Mouse (Mus musculus): Measurements from ENCODE around the gene Lars2.
A peak's percentile ranks its signal among the peaks of the same experiment; 100 is the strongest.

The Lars2 gene

GRCm38 (mm10) chr9:123509638-123510604, 143.2 kb downstream of the Lars2 start:
- peak in 1 of 2 experiments; percentile 37 for DNase-seq

- no peak for DNase-seq
These were observed 144.2 kb downstream of the Lars2 start for GRCm38 (mm10) chr9:123510926-123511325.
